Mouse (Mus musculus) erythroblast, embryonic 14.5 days (primary cell): Measurements from ENCODE around the gene Nxnl1.

Experiments used
- GATA1 ChIP-seq: IDR thresholded peaks from 2 replicates; pipeline ENCODE4 v1.6.1; 2012; ENCODE audit warnings: low read length, inconsistent platforms, mixed read lengths
- TAL1 ChIP-seq: IDR thresholded peaks from 3 replicates; pipeline ENCODE4 v1.6.1; 2012; ENCODE audit warnings: low read length, inconsistent platforms, mixed read lengths

DNA sequence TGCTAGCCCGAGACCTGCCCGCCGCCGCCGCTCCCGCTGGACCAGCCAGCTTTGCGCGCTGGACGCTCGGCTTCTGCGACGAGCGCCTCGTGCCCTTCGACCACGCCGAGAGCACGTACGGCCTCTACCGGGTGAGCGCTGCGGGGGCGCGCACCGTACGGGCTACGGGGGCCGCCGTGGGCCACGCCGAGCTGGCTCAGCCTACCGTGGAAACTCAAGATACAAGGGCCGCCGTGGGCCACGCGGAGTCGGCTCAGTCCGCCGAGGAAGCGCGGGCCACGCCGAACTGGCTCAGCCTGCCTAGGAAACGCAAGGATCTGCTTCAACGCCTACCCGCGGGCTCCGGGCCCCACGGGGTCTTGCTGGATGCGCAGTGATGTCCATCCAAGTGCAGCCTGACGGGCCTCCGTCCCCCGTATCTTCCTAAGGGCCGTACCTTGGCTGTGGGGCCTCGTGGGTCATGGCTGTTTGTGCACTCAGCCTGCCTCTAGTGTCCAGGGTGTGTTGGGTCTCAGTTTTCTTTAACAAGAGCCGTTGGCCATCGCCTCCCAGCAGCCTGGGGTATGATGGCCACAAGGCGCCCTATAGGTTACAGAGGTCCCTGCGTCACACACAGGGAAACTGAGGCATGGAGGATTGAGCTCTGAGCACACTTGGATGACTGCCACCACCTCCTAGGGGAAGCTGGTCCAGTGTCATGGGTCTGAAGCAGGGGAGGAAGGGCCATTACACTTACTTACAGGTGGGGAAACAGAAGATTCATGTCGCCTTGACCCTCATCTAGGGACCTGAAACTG is 26.2 kb upstream of the Nxnl1 start:
- TF ChIP-seq TAL1 (no peak), GATA1 (no peak)
